Mouse (Mus musculus) CD4-positive, CD25-positive, alpha-beta regulatory T cell, adult 2 months (primary cell): ENCODE results near the gene Erbb2.
"Not testable (repeated sequence)": the region's sequence is repeated elsewhere in the genome, so short reads cannot be mapped to it uniquely, and the experiment has no call there.

Source experiments
- DNase-seq: peaks from one replicate; pipeline ENCODE4 v3.0.0-alpha.2; 2012; ENCODE audit warnings: low read depth, low spot score

Gene Erbb2

GRCm38 (mm10) chr11:98412273-98412796 lies at the start of gene Erbb2:
Gene Erbb2 (plus strand): TSS chr11:98412470.
- DNase-seq: peak; percentile 34

DNA sequence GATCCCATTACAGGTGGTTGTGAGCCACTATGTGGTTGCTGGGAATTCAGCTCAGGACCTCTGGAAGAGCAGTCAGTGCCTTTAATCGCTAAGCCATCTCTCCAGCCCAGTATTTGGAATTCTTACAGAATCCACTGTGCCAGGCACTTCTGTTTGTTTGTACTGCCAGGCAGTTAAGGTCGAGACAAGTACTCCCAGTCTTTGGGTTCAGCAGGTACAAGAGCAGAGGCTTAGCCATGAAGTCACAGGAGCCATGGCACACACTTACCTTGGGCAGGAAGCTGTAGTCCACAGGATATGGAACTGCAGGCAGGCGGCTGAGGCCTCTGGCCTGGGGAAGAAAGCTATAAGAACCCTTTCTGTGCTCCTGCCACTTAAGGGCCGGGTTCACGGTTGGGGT lies 48.5 kb upstream of the Erbb2 start:
- DNase-seq: no peak

DNA sequence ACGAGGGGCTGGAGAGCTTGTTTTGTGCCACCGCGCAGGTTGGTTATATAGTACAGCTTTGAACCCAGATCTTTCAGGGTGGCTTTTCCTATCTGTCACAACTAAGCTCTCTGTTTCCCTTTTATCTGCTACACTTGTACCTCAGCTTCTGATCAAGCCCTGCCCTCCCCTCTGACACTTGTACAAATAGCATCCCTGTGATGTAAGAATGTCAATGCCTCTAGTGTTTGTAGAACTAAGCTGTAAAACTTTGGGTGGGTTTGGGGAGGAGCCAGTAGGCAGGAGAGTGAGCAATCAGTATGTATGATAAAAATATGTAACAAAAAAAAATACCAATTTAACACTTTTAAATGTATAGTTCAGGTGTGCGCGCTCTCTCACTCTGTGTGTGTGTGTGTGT lies 47.9 kb upstream of the Erbb2 start:
- DNase-seq: no peak

DNA sequence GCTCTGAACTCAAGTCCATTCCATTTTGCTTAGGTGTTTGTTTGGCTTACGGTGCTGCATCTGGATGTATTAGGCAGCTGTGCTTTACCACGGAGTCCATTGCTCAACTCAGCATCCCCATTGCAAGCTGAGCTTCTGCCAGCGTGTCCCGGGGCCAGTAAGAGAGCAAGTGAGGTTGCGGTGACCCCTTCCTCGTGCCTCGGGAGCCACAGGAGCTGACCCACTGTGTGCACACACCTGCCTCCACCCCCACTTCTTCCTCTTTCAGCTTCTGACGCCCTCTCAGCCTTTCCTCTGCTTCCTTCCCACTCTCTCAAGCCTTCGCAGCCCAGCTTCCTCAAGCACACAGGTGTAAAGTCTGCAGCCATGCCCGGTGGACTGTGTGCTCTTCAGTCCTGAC lies 46.0 kb upstream of the Erbb2 start:
- no peak for DNase-seq

- DNase-seq: no peak
Observed at GRCm38 (mm10) chr11:98367171-98367862, 45.0 kb upstream of the Erbb2 start.

DNA sequence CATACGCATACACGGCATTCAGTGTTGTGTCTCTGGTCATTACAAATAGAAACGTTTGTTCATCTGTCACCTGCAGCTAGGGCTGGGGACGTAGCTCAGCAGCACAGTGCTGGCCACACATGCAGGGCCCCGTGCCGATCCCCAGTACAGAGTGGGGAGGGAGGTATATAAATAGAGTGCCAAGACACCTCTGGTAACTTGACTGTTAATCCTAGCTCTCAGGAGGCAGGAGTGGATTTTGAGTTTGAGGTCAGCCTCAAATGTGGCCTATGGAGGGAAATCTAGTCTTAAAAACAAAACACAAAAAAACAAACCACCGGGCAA lies 44.4 kb upstream of the Erbb2 start:
- no peak for DNase-seq

GRCm38 (mm10) chr11:98369337-98369736 lies 42.9 kb upstream of the Erbb2 start:
- no peak for DNase-seq

GRCm38 (mm10) chr11:98370588-98370987 lies 41.7 kb upstream of the Erbb2 start:
- no peak for DNase-seq

DNA sequence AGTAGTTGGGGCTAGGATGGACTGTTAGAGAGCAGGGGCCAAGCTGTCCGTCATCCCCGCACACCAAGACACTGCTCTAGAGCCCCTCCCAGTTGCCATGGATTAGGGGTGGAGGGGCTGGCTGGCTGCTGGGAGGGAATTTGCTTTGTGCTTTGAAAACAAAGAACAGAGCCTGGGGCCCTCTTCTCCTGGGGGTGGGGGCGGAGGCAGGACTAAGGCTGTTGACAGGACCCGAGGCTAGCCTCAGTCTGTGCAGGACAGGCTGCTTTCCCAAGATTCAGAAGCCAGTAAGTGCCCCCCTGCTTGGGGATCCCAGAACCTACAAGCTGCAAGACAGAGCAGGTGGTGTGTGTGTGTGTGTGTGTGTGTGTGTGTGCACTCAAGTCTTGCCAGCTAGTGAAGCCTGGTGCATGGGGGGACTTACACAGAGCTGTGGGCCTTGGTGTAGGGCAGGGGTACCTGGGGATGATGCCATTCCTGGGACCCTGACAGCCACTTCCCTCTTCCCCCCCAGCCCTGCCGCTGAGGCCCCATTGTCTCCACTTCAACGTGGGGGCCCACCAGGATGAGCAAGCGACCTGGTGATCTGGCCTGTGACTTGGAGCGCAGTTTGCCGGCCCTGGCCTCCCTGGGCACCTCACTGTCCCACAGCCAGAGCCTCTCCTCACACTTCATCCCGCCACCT lies 40.6 kb upstream of the Erbb2 start:
- no peak for DNase-seq

- peak; percentile 82 for DNase-seq
Observed at GRCm38 (mm10) chr11:98372406-98372805, 39.9 kb upstream of the Erbb2 start.

DNA sequence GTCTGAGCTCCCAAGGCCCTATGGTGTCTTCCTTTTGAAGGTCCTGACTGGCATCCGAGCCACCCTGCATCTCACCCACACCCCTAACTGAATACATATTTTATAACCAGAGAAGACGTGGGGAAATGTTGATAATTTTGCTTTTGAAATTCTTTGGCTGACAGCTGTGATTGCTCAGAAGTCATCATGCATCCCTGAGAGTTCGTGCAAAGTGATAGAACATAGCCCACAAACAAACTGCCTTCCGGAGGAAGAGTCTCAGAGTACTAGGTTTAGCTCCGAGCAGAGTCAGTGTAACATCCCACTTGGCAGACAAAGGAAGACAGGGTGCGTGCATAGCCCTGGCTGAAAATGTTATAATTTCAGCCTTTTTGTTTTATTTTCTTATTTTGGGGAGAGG lies 39.0 kb upstream of the Erbb2 start:
- DNase-seq: no peak

GRCm38 (mm10) chr11:98374266-98374665 lies 38.0 kb upstream of the Erbb2 start:
- no peak for DNase-seq

GRCm38 (mm10) chr11:98376756-98377155 lies 35.5 kb upstream of the Erbb2 start:
- DNase-seq: no peak

DNA sequence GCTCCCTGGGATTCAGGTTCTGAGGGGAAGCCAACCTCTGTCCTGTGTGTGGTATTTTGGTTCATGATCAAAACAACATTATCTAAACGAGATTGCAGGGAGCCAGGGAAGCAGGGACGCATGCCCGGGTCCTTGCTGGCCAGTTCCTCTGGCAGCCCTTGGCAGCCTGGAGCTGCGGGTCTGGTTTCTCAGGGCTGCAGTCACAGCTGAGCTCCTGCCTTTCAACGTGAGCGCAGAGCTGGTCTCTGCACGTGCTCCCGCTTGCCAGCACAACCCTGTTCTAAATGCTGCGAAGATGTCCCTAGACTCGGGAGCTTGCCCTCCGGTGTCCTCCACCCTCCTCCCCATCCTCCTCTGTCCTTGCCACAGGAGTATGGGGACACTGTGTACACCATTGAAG lies 34.5 kb upstream of the Erbb2 start:
- DNase-seq: no peak

DNA sequence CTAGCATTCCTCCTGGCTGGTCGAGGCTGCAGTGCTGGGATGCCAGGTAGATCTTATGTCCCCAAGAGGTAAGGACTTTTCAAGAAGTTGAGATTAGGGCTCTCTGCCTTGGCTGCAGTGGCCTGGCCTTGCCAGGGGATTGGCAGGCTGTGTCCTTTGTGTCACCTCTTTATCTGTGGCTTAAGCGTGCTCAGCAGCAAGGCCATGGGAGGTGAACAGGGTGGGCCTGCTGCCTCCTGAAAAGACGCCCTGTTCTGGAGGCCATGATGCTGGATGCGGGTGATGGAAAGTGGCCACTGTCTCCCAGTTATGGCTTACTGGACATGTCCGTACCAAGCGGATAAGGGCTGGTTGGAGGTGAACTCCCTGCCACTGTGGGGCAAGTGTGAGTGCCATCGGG lies 32.9 kb upstream of the Erbb2 start:
- no peak for DNase-seq

- no peak for DNase-seq
Observed at GRCm38 (mm10) chr11:98380106-98380505, 32.2 kb upstream of the Erbb2 start.

GRCm38 (mm10) chr11:98381651-98382050 lies 30.6 kb upstream of the Erbb2 start:
- DNase-seq: no peak

DNA sequence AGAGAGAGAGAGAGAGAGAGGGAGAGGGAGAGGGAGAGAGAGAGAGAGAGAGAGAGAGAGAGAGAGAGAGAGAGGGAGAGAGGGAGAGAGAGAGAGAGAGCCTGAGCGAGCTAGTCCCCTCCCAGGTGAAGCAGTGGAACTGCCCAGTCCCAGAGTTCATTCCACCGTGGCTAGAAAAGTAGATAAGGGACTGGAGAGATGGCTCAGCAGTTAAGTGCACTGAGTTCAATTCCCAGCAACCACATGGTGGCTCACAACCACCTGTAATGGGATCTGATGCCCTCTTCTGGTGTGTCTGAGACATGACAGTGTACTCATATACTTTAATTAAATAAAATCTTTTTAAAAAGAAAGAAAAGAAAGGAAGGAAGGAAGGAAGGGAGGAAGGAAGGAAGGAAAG lies 29.9 kb upstream of the Erbb2 start:
- not testable (repeated sequence) for DNase-seq

DNA sequence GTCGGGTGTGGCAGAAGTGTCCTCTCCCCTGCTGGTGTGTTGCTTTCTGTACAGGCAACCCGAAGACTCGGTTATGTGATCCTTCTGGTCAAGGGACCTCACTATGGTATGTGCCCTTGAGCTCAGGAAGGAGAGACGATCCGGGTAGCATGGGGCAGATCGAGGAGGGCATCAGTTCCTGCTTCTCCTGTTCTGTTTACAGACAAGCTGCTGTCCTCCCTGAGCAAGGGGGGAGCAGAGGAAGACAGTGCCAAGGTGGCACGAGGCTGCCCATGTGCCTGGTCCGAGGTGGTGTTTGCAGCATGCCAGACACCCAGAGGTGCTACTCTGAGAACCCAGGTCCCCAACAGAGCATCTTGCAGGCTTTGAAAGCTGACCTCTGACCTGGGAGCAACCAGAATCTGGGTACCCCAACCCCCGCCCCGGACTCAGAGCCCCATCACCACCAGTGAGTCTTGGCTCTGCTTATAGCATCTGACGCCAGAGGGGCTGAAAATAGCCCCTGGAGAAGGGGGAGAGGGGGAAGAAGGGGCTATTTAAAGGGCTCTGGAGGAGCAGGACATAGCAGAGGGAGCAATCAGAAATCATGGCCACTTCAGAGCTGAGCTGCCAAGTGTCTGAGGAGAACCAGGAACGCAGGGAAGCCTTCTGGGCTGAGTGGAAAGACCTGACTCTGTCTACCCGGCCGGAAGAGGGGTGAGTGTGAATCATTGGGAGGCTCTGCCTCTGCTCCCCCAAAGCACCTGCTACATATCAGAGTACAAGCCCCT lies 28.8 kb upstream of the Erbb2 start, which contains the start of gene Tcap:
TSS of gene Tcap (plus strand) at position 551 of the 770 bp plus-strand sequence.
- no peak for DNase-seq

GRCm38 (mm10) chr11:98384216-98384615 lies 28.1 kb upstream of the Erbb2 start:
- DNase-seq: no peak

- DNase-seq: no peak
Observed at GRCm38 (mm10) chr11:98384721-98385637, 27.3 kb upstream of the Erbb2 start.
